Mouse (Mus musculus): Measurements from ENCODE around the gene Arrdc1. TPM values are rescaled to one million over a fixed set of nuclear protein-coding genes. Genes with fewer than 3 reads are reported as not detected.

The Arrdc1 gene
- polyA plus RNA-seq, 1 experiment from 2014 or later: 11.9 TPM

DNA sequence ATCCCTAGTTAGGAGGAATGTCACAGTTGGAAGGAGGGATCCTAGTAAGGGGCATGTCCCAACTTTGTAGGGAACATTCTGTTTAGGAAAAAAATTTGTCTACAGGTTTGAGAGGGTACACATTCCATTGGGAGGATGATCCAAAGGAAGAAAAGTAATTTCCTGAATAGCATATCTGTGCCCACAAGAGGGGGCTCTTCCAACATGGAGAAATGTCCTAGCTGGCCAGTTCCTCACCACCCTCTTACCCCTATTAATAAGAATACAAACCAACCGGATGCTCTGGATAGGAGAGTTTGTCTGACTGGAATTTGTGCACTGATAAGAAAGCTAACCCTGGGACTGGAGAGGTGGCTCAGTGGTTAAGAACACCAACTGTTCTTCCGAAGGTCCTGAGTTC is 11.5 kb downstream of the Arrdc1 start:
- Histone ChIP-seq H3K36me3 (ENCODE audit: control insufficient read depth, insufficient read depth, low read length) (peaks cover 6% of the 10 kb centered on the region; the same call in 1 of the 2 replicates), H3K9me3 (ENCODE audit: control insufficient read depth, low read length) (no peaks in the 10 kb centered on the region), H3K27ac (replicated peaks in 1 of 2; ENCODE audit: control insufficient read depth in 1 of 2, insufficient read depth in 1 of 2, low read depth in 2 of 2, low read length in 2 of 2) (no peak overlapping the region), H3K4me3 (ENCODE audit: control insufficient read depth in 1 of 2, insufficient read depth in 1 of 2, low read depth in 1 of 2, low read length in 2 of 2) (no peak overlapping the region), H3K9ac (ENCODE audit: low read length) (no peak overlapping the region), H3K27me3 (ENCODE audit: control insufficient read depth, insufficient read depth, low read length) (no peaks in the 10 kb centered on the region), H3K4me1 (ENCODE audit: control insufficient read depth in 2 of 2, insufficient read depth in 2 of 2, low read length in 2 of 2) (peaks cover 0 to 5% of the 10 kb centered on the region in 2 experiments; a peak in 2 of 4 replicates), H3K4me2 (ENCODE audit: low read length) (no peak overlapping the region)
- ATAC-seq (ENCODE audit: insufficient number of reproducible peaks, insufficient read depth, low FRiP score, low read depth): no peak
- 43% methylated on average over 2 of the region's 2 CpGs for WGBS

DNA sequence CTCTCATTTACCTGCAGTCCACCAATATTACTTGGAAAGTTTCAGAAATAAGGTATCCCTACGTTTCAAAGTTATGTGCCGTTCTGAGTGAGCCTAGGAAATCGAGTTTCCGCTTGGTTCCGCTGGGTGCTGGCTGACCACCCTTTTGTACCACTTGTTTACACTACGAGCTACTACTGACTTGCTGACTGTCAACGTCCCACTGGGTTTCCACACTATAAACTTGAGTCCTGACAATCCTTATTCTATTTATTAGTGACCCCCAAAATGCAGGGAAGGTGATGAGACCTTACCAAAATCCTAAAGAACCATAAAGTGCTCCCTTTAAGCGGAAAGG is 15.2 kb downstream of the Arrdc1 start:
- Histone ChIP-seq H3K9ac (ENCODE audit: low read length) (peak overlapping the region; percentile 93), H3K27ac (replicated peaks in 1 of 2; ENCODE audit: control insufficient read depth in 1 of 2, insufficient read depth in 1 of 2, low read depth in 2 of 2, low read length in 2 of 2) (peak overlapping the region; percentile 66 to 80), H3K4me2 (ENCODE audit: low read length) (peak overlapping the region; percentile 73), H3K4me1 (ENCODE audit: control insufficient read depth in 2 of 2, insufficient read depth in 2 of 2, low read length in 2 of 2) (peaks cover 2 to 12% of the 10 kb centered on the region in 2 experiments; a peak in 3 of 4 replicates), H3K9me3 (ENCODE audit: control insufficient read depth, low read length) (no peaks in the 10 kb centered on the region), H3K36me3 (ENCODE audit: control insufficient read depth, insufficient read depth, low read length) (no peaks in the 10 kb centered on the region), H3K27me3 (ENCODE audit: control insufficient read depth, insufficient read depth, low read length) (no peaks in the 10 kb centered on the region), H3K4me3 (ENCODE audit: control insufficient read depth in 1 of 2, insufficient read depth in 1 of 2, low read depth in 1 of 2, low read length in 2 of 2) (peak overlapping the region; percentile 77 to 80)
- no peak for ATAC-seq (ENCODE audit: insufficient number of reproducible peaks, insufficient read depth, low FRiP score, low read depth)
- WGBS: 9% methylated on average over 8 of the region's 8 CpGs

DNA sequence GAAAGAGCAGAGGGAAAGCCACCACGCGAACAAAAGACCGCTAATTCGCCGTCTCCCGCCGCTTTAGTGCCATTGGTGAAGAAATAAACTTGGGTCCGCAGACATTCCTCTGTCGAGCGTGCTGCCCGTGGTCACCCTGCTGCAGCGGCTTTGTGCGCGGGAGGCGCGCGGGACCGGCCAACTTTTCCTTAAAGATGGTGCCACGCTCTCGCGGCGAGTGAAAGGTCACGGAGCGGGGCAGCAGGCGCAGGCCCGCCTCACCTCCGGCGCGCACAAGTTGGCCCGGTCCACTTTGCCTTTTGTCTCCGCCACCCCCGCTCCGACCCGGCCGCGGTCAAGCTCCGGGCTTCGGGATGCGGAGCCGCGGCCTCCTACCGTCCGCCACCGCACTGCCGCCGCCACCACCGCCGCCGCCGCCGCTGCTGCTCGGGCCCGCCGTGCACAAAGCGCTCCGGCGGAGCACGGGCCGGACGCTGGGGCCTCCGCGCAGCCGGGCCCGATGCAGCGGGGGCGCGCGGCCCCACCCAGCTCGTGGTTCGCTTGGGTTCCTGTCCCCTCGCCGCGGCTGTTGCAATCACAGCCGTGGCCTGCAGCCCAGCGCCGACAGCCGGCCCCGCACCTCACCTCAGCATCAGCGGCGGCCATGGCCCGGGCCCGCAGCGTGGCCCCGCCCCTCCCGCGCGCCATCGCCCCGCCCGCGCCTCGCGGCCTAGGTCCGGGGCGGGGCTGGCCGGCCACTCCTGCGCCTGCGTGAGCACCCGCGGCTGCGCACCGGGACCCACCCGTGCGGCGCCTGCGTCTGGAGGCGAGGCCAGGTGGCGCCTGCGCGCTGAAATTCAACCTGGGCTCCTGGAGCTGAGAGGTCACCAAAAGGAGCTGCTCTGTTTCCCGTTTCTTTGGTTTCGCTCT is 15.9 kb downstream of the Arrdc1 start, which contains the start of gene Ehmt1:
TSS of gene Ehmt1 (minus strand) at position 685 of the 909 bp plus-strand sequence.
- Histone ChIP-seq H3K9ac (ENCODE audit: low read length) (peak within 1 kb of the TSS; percentile 93), H3K9me3 (ENCODE audit: control insufficient read depth, low read length) (no peaks in the 10 kb centered on the region), H3K36me3 (ENCODE audit: control insufficient read depth, insufficient read depth, low read length) (no peaks in the 10 kb centered on the region), H3K4me2 (ENCODE audit: low read length) (peak within 1 kb of the TSS; percentile 84), H3K4me3 (ENCODE audit: control insufficient read depth in 1 of 2, insufficient read depth in 1 of 2, low read depth in 1 of 2, low read length in 2 of 2) (peak within 1 kb of the TSS; percentile 77 to 80), H3K27me3 (ENCODE audit: control insufficient read depth, insufficient read depth, low read length) (no peaks in the 10 kb centered on the region), H3K27ac (replicated peaks in 1 of 2; ENCODE audit: control insufficient read depth in 1 of 2, insufficient read depth in 1 of 2, low read depth in 2 of 2, low read length in 2 of 2) (peak within 1 kb of the TSS; percentile 86 to 93), H3K4me1 (ENCODE audit: control insufficient read depth in 2 of 2, insufficient read depth in 2 of 2, low read length in 2 of 2) (peaks cover 2 to 12% of the 10 kb centered on the region in 2 experiments; a peak in 3 of 4 replicates)
- peak; percentile 98 for ATAC-seq (ENCODE audit: insufficient number of reproducible peaks, insufficient read depth, low FRiP score, low read depth)
- WGBS: under 1% methylated on average over 105 of the region's 112 CpGs

GRCm38 (mm10) chr2:24914762-24915161 is 20.3 kb downstream of the Arrdc1 start:
- Histone ChIP-seq H3K4me3 (ENCODE audit: control insufficient read depth in 1 of 2, insufficient read depth in 1 of 2, low read depth in 1 of 2, low read length in 2 of 2) (no peak overlapping the region), H3K9ac (ENCODE audit: low read length) (no peak overlapping the region), H3K36me3 (ENCODE audit: control insufficient read depth, insufficient read depth, low read length) (peaks cover 9% of the 10 kb centered on the region; the same call in 1 of the 2 replicates), H3K4me1 (ENCODE audit: control insufficient read depth in 2 of 2, insufficient read depth in 2 of 2, low read length in 2 of 2) (peaks cover 2 to 12% of the 10 kb centered on the region in 2 experiments; a peak in 3 of 4 replicates), H3K27ac (replicated peaks in 1 of 2; ENCODE audit: control insufficient read depth in 1 of 2, insufficient read depth in 1 of 2, low read depth in 2 of 2, low read length in 2 of 2) (no peak overlapping the region), H3K27me3 (ENCODE audit: control insufficient read depth, insufficient read depth, low read length) (no peaks in the 10 kb centered on the region), H3K4me2 (ENCODE audit: low read length) (no peak overlapping the region), H3K9me3 (ENCODE audit: control insufficient read depth, low read length) (no peaks in the 10 kb centered on the region)
- 88% methylated on average over 3 of the region's 3 CpGs for WGBS
- no peak for ATAC-seq (ENCODE audit: insufficient number of reproducible peaks, insufficient read depth, low FRiP score, low read depth)

DNA sequence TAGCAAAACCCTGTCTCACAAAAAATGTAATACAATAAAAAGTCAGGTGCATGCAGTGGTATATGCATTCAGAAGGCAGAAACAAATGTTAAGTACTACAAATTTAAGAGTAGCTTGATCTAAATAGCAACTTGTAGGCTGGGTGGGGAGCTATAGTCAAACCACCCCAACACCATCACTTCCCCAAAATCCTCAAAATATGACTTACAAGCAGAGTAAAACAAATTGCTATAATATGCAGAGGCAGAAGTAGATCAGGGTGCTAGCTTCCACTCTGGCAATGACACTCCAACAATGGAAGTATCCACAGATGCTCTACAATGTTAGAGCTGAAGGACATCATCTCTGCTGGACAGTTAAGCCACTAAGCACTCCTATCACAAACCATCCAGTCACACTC is 22.5 kb downstream of the Arrdc1 start:
- H3K4me2 ChIP-seq (ENCODE audit: low read length): no peak overlapping the region
- no peak overlapping the region for H3K4me3 ChIP-seq (ENCODE audit: control insufficient read depth in 1 of 2, insufficient read depth in 1 of 2, low read depth in 1 of 2, low read length in 2 of 2)
- no peak overlapping the region for H3K27ac ChIP-seq (replicated peaks in 1 of 2; ENCODE audit: control insufficient read depth in 1 of 2, insufficient read depth in 1 of 2, low read depth in 2 of 2, low read length in 2 of 2)
- H3K9me3 ChIP-seq (ENCODE audit: control insufficient read depth, low read length): no peaks in the 10 kb centered on the region
- H3K4me1 ChIP-seq (ENCODE audit: control insufficient read depth in 2 of 2, insufficient read depth in 2 of 2, low read length in 2 of 2): peaks cover under 1 to 4% of the 10 kb centered on the region in 2 experiments; a peak in 2 of 4 replicates
- H3K9ac ChIP-seq (ENCODE audit: low read length): no peak overlapping the region
- peaks cover 9% of the 10 kb centered on the region; the same call in 1 of the 2 replicates for H3K36me3 ChIP-seq (ENCODE audit: control insufficient read depth, insufficient read depth, low read length)
- ATAC-seq (ENCODE audit: insufficient number of reproducible peaks, insufficient read depth, low FRiP score, low read depth): no peak
- no peaks in the 10 kb centered on the region for H3K27me3 ChIP-seq (ENCODE audit: control insufficient read depth, insufficient read depth, low read length)

GRCm38 (mm10) chr2:24912189-24912588 is 22.9 kb downstream of the Arrdc1 start:
- WGBS: 89% methylated on average over 4 of the region's 4 CpGs
- no peak overlapping the region for H3K27ac ChIP-seq (replicated peaks in 1 of 2; ENCODE audit: control insufficient read depth in 1 of 2, insufficient read depth in 1 of 2, low read depth in 2 of 2, low read length in 2 of 2)
- H3K4me1 ChIP-seq (ENCODE audit: control insufficient read depth in 2 of 2, insufficient read depth in 2 of 2, low read length in 2 of 2): peaks cover 0 to under 1% of the 10 kb centered on the region in 2 experiments; a peak in 1 of 4 replicates
- H3K4me2 ChIP-seq (ENCODE audit: low read length): no peak overlapping the region
- H3K27me3 ChIP-seq (ENCODE audit: control insufficient read depth, insufficient read depth, low read length): no peaks in the 10 kb centered on the region
- peaks cover 9% of the 10 kb centered on the region; the same call in 1 of the 2 replicates for H3K36me3 ChIP-seq (ENCODE audit: control insufficient read depth, insufficient read depth, low read length)
- no peak for ATAC-seq (ENCODE audit: insufficient number of reproducible peaks, insufficient read depth, low FRiP score, low read depth)
- H3K9me3 ChIP-seq (ENCODE audit: control insufficient read depth, low read length): no peaks in the 10 kb centered on the region
- H3K9ac ChIP-seq (ENCODE audit: low read length): no peak overlapping the region
- H3K4me3 ChIP-seq (ENCODE audit: control insufficient read depth in 1 of 2, insufficient read depth in 1 of 2, low read depth in 1 of 2, low read length in 2 of 2): no peak overlapping the region

GRCm38 (mm10) chr2:24910481-24910880 is 24.6 kb downstream of the Arrdc1 start:
- ATAC-seq (ENCODE audit: insufficient number of reproducible peaks, insufficient read depth, low FRiP score, low read depth): no peak
- Histone ChIP-seq H3K36me3 (ENCODE audit: control insufficient read depth, insufficient read depth, low read length) (peaks cover 9% of the 10 kb centered on the region; the same call in 1 of the 2 replicates), H3K27me3 (ENCODE audit: control insufficient read depth, insufficient read depth, low read length) (no peaks in the 10 kb centered on the region), H3K4me1 (ENCODE audit: control insufficient read depth in 2 of 2, insufficient read depth in 2 of 2, low read length in 2 of 2) (peaks cover 0 to 10% of the 10 kb centered on the region in 2 experiments; a peak in 3 of 4 replicates), H3K27ac (replicated peaks in 1 of 2; ENCODE audit: control insufficient read depth in 1 of 2, insufficient read depth in 1 of 2, low read depth in 2 of 2, low read length in 2 of 2) (no peak overlapping the region), H3K9me3 (ENCODE audit: control insufficient read depth, low read length) (no peaks in the 10 kb centered on the region), H3K4me3 (ENCODE audit: control insufficient read depth in 1 of 2, insufficient read depth in 1 of 2, low read depth in 1 of 2, low read length in 2 of 2) (no peak overlapping the region), H3K9ac (ENCODE audit: low read length) (no peak overlapping the region), H3K4me2 (ENCODE audit: low read length) (no peak overlapping the region)
- WGBS: 90% methylated on average over 4 of the region's 4 CpGs
